Mouse (Mus musculus) lung, postnatal 0 days (tissue): ENCODE data around the gene Bcor.

Experiments
- CTCF ChIP-seq: IDR thresholded peaks from 2 replicates; pipeline ENCODE4 v1.5.1; 2016; ENCODE audit warnings: antibody characterized with exemption, mild to moderate bottlenecking
- EP300 ChIP-seq: IDR thresholded peaks from 2 replicates; pipeline ENCODE4 v1.6.1; 2016; ENCODE audit warnings: antibody characterized with exemption, mild to moderate bottlenecking, control low read depth

GRCm38 (mm10) chrX:12136261-12137101, 23.7 kb downstream of the Bcor start:
- no peak for TF ChIP-seq CTCF
- TF ChIP-seq EP300, result no peak
